Mouse (Mus musculus) E14TG2a.4 (cell line): ENCODE results near the gene Hip1r.

ENCODE experiments used
- CTCF ChIP-seq: conservative IDR thresholded peaks from 2 replicates; pipeline ENCODE4 v1.5.1; 2014; ENCODE audit warnings: low read length
- NANOG ChIP-seq: IDR thresholded peaks from 2 replicates; pipeline ENCODE4 v1.6.1; 2014; ENCODE audit warnings: borderline replicate concordance, low read length, mixed read lengths
- POU5F1 ChIP-seq: IDR thresholded peaks from 2 replicates; pipeline ENCODE4 v1.6.1; 2014; ENCODE audit warnings: low read length, borderline replicate concordance

DNA sequence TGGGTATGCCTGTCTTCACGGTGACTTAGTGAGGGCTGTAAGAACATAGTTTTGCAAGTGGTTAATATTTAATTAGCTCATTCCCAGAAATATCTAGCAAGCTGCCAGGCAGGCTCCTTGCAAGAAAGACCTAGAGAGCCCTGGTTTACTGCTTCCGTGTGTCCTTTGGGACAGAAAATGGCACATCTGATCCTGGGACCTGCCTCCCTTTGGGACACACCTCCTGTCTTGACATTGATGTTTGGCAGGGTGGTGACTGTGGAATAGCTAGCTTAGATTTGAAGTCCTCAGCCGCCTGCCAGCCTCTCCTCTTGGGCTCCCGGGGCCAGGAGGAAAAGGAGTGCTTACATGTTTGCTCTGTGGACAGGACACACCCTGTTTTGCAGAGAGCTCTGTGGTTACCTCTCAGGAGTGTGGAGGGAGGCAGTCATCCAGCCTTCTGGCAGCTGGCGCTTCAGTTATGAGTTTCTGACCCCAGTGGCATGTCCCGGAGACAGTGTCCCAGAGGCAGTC, 2.3 kb downstream of the Hip1r start:
- TF ChIP-seq CTCF (no peak), NANOG (no peak), POU5F1 (no peak)
